Mouse (Mus musculus): ENCODE data around the gene Gm9817.

GRCm38 (mm10) chr13:45030830-45031229 lies 47.7 kb upstream of the Gm9817 start:
- TF ChIP-seq CTCF (IDR thresholded peaks at IDR 0.05) (peak; percentile 100), EP300 (IDR thresholded peaks at IDR 0.05) (peak; percentile 27; the same call in 1 of the 2 replicates)
